Mouse (Mus musculus) megakaryocyte progenitor cell, adult 5-6 weeks (primary cell): ENCODE measurements around the gene Plekha6. TPM values are rescaled to one million over a fixed set of nuclear protein-coding genes. Genes with fewer than 3 reads are reported as not detected.

Experiments
- ATAC-seq: replicated peaks from 2 replicates; pipeline ENCODE4 v1.8.0; 2016; ENCODE audit warnings: mild to moderate bottlenecking, moderate TSS enrichment, inconsistent platforms; ENCODE audit not compliant: poor library complexity
- total RNA-seq, 2 experiments: library from RNA; stranded (forward) in 1 of 2; stranded (reverse) in 1 of 2; fragments of 157-497, 149-512 nt in 1 of 2; fragments of 200-1000 nt in 1 of 2; gene quantifications; 2 replicates each; pipeline versions ENCODE4 v1.2.3 to v1.2.4; 2015 to 2017

Gene Plekha6
- total RNA-seq, 2 experiments from 2014 or later, result 1.1 to 1.8 TPM

- ATAC-seq, result peak; percentile 83
Observed at GRCm38 (mm10) chr1:133236693-133237440, 72.9 kb downstream of the Plekha6 start.

- peak; percentile 80 for ATAC-seq
Observed at GRCm38 (mm10) chr1:133237670-133238069, 73.7 kb downstream of the Plekha6 start.

- no peak for ATAC-seq
Observed at GRCm38 (mm10) chr1:133239121-133239812, 75.3 kb downstream of the Plekha6 start.

GRCm38 (mm10) chr1:133239813-133240160 lies 75.8 kb downstream of the Plekha6 start:
- no peak for ATAC-seq

- ATAC-seq, result no peak
Observed at GRCm38 (mm10) chr1:133240881-133241280, 76.9 kb downstream of the Plekha6 start.

- peak; percentile 91 for ATAC-seq
Observed at GRCm38 (mm10) chr1:133244668-133245067, 80.7 kb downstream of the Plekha6 start.

GRCm38 (mm10) chr1:133245690-133246619 lies 81.9 kb downstream of the Plekha6 start:
- ATAC-seq, result peak; percentile 30

GRCm38 (mm10) chr1:133247189-133247588 lies 83.2 kb downstream of the Plekha6 start:
- ATAC-seq, result no peak

GRCm38 (mm10) chr1:133250761-133251160 lies 86.8 kb downstream of the Plekha6 start:
- no peak for ATAC-seq

- ATAC-seq, result no peak
Observed at GRCm38 (mm10) chr1:133251625-133252034, 87.6 kb downstream of the Plekha6 start.

GRCm38 (mm10) chr1:133252251-133252650 lies 88.2 kb downstream of the Plekha6 start:
- ATAC-seq, result peak; percentile 34; the same call in 1 of the 2 replicates

- no peak for ATAC-seq
Observed at GRCm38 (mm10) chr1:133252801-133253531, 89.0 kb downstream of the Plekha6 start.

GRCm38 (mm10) chr1:133253532-133253866 lies 89.5 kb downstream of the Plekha6 start:
- no peak for ATAC-seq

- no peak for ATAC-seq
Observed at GRCm38 (mm10) chr1:133254226-133254625, 90.2 kb downstream of the Plekha6 start.

- ATAC-seq, result no peak
Observed at GRCm38 (mm10) chr1:133254856-133255764, 91.1 kb downstream of the Plekha6 start.

GRCm38 (mm10) chr1:133255776-133256175 lies 91.8 kb downstream of the Plekha6 start:
- ATAC-seq, result no peak

- no peak for ATAC-seq
Observed at GRCm38 (mm10) chr1:133256347-133256746, 92.3 kb downstream of the Plekha6 start.

- ATAC-seq, result no peak
Observed at GRCm38 (mm10) chr1:133258694-133259093, 94.7 kb downstream of the Plekha6 start.

- ATAC-seq, result no peak
Observed at GRCm38 (mm10) chr1:133262628-133263027, 98.6 kb downstream of the Plekha6 start.

GRCm38 (mm10) chr1:133263134-133263533 lies 99.1 kb downstream of the Plekha6 start:
- no peak for ATAC-seq
